Mouse (Mus musculus): ENCODE results near the gene Asna1.
A peak's percentile ranks its signal among the peaks of the same experiment; 100 is the strongest.

Gene Asna1

DNA sequence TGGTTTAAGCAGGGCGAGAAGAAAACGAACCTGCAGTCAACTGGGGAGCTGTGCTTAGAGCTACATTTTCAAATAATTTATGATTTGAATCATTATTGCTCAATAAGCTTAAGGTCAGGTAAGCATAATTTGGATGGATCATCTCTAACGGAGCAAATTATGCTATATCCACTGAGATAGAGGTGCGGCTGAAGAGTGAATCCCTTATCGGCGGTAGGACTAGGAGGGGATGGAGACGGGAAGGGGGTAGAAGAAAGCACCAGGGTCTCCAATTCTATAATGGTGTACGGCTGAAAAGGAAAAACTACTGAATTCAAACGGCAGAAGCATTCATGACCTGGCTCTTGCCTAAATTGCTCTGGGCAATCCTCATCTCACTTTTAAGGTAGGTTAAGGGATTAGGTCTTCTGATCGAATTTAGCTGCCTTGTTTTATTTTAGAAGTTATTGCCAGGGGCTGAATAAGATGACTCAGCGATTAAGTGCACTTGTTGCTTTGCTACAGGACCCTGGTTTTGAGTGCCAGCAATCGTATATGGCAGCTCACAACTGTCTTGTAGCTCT lies 10.2 kb upstream of the Asna1 start:
- no peak for DNase-seq (ENCODE audit: low spot score in 2 of 2)

DNA sequence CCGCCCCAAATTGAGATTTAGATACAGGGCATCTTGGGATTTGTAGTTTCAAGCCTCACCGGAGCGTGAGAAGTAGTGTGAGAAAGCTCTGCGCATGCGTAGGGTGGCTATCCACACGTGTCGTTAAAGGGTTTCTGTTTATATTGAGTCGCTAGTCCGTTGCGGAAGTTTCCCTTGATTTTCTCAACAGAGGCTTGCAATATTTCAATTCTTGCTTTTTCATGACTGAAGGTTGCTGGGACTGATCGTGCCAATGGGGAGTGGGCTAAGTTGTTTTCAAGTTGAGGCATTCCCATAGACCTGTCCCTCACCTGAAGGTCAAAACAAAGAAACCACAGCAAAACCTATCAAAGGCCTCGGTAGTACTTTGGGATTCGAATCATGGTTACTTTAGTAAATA lies 9.7 kb upstream of the Asna1 start:
- DNase-seq (ENCODE audit: low spot score in 2 of 2) = peak; percentile 66 to 71

DNA sequence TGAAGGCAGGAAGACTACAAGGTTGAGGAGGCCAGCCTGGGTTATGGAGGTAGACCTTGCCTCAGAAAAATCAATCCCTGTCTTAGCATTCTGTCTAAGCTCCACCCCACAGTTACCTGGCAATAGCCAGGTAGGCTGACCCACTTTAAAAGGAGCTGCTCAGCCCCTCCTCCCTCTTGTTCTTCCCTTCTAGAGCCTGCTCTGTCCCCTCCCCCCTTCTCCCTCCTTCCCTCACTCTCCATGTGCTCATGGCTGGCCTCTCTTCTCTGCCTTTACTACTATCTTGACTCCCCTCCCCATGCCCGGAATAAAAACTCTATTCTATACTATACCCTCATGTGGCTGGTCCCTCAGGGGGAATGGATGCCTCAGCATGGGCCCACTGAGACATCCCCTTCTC lies 8.8 kb upstream of the Asna1 start:
- no peak for DNase-seq (ENCODE audit: low spot score in 2 of 2)

DNA sequence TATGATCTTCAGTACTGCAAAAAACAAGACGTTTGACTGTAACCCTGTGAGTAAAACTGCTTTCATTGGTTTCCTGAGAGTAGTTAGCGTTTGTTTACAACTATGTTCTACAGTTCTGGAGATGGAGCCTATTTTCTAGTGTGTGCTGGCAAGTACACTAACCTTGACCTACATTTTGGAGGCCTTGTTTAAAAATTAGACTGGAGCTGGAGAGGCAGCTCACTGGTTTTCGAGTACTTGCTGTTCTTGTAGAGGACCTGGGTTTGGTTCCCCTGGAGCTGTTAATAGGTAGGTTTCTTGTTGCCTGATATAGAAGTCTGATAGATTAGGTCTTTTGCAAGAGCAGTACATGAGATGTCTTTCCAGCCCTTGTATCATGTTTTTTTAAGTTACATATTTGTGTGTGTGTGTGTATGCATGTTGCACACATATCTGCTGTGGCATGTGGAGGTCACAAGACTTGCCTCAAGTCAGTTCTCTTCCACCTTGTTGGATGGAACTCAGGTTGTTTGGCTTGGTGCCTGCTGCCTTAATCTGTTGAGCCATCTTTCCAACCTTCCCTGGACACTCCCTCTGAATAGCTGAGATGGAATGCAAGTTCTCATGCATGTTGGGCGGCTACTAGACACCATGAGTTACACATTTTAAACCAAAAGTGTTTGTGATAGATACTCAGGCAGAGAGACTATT lies 7.7 kb upstream of the Asna1 start:
- no peak for DNase-seq (ENCODE audit: low spot score in 2 of 2)

DNA sequence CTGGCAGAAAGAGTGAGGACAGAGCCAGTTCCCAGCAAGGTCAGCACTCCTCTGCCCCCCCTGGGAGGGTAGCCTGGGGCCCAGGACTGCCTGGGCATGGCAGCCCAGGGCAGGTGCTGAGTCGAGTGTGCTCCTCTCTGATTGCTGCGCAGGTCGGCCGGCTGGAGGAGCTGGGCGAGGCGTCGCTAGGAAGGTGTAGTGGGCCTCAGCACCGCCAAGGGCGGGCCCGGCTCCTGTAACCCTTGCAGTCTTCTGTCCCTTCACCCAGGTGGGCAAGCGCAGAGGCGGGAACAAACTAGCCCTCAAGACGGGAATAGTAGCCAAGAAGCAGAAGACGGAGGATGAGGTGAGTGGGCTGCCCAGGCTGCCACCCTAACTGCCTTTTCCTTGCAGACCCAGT lies 4.2 kb upstream of the Asna1 start:
- DNase-seq (ENCODE audit: low spot score in 2 of 2) = no peak

DNA sequence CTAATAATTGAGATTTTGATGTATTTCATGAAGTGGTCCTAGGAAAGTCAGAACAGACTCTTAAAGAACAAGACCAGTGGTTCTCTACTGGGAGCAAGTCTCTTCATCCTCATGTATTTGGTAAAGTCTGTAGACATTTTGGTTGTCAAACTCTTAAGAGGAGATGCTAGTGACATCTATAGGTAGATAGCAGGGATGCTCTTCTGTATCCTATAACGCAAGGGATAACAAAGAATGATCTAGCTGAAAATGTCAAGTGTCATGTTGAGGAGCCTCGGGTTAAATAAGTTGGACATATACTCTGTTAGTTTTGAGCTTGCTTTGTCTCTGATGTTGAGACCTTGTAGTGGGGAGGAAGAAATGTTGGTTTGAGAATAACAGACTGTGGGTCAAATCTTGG lies 2.8 kb upstream of the Asna1 start:
- DNase-seq (ENCODE audit: low spot score in 2 of 2) = no peak

DNA sequence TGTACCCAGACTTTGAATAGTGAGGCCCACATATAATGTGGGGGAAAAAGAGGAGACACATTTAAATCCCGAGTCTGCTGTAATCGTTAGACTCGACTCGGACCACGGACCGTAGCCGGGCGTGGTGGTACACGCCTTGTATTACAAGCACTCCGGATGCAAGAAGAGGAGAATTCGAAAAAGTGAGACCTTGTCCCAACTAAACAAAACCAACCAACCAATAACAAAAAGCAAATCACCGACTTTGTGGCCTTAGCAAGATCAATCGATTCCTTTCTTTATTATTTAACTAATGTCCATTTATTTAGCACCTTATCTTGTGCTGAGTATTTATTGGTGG lies 2.4 kb upstream of the Asna1 start:
- no peak for DNase-seq (ENCODE audit: low spot score in 2 of 2)

DNA sequence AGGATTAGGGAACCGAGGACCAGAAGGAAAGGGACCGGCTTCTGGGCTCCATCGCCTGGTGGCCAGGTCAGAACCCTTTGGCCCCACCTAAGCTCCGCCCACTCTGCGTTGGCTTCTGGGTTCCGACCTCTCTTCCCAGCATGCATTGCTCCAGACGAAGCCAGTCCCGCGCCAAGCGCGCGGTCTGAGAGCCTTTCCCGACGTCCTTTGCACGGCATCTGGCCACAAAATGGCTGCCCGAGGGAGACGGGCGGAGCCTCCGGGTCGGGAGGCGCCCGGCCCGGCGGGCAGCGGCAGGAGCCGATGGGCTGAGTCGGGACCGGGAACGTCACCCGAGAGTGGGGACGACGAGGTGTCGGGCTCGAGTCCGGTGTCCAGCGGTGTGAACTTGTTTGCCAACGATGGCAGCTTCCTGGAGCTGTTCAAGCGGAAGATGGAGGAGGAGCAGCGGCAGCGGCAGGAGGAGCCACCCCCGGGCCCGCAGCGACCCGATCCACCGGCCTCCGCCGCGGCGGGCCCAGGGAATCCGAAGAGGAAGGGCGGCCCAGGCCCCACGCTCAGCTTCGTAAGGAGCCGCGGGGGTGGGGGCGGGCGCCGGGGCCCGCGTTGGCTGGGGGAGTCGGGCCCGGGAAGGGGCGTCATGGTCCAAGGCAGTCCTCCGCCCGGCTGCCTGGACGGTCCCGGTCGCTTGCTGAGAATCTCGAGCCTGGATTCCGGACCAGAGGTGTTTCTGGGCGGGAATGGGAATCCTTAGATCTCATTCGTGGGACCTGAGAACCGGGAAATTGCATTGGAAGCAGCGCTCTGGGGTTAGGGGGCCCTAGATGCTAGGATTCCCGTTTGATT lies 1.8 kb upstream of the Asna1 start, which contains the start of gene Trir:
Trir (plus strand) TSS at position 154 of the 846 bp plus-strand sequence.
- peak; percentile 97 for DNase-seq (ENCODE audit: low spot score in 2 of 2)

DNA sequence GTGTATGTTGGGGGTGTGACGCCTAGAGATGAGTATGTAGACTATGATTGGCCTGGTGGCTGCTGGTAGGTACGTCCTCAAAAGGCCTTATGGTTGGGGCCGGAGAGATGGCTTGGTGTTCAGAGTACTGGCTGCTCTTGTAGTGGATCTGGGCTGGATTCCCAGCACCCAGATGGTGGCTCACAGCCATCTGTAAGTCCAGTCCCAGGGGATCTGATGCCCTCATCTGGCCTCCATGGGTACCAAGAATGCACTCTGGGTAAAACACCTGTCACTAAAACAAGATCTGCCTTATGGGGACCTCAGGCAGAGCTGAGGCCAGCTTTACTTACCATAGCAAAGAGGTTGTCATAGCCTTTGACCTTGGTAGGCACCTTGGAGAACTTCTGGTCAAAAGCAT lies 1.2 kb downstream of the Asna1 start:
- DNase-seq (ENCODE audit: low spot score in 2 of 2) = no peak

DNA sequence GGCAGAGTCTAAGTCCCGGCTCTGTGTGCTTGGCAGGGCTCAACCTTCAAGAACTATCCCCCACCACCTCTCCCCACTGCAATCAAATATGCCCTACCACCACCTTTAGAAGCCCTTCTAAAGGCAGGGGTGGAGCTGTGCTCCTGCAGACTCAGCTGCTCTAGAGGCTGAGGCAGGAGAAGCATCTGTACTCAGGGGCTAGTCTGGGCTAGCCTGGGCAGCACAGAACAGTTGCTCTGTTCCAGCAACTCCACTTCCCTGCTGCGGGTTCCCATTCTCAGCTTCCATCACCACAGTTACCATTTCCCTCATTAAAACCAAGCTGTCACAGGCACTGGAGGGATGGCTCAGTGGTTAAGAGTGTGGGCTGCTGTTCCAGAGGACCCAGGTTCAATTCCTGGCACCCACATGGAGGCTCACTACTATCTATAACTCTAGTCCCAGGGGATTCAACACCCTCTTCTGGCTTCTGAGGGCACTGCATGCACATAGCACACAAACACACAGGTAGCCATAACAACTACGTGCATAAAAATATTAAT lies 3.5 kb downstream of the Asna1 start:
- no peak for DNase-seq (ENCODE audit: low spot score in 2 of 2)

DNA sequence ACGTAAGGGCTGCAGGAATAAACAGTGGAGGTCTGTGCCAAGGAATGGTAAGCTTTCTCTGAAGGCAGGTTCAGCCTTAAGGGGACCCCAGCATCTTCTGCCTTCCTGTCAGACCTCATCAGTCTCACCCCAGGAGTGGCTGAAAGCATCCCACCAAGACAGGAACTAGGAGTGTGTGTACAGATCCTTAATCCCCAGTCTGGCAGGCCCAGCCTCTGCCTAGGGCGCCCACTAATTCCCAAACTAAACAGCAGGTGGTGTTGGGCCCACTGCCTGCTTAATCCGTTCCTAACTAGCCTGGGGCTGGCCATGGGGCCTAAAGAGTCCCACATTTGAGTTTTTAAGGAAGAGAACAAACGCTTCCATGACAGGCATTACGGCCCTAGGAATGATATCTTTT lies 7.9 kb downstream of the Asna1 start:
- no peak for DNase-seq (ENCODE audit: low spot score in 2 of 2)

DNA sequence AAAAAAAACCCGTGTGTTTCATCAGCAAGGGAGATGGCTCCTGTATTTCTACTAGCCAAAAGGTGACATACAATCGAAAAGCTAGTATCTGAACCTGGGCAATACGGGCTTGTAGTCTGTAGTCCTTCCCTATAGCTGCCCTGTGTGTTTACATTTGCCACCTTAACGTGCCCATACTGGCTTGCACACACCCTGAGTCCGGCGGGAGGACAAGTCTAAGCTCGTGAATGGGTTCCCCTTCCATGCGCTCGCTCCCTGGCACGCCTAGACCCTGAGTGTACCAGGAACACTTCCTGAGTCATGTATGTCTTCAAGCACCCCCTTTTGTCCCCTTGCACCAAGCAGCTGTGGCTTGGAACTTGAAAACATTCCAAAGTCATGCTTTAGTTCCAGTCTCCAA lies 8.4 kb downstream of the Asna1 start:
- no peak for DNase-seq (ENCODE audit: low spot score in 2 of 2)

DNA sequence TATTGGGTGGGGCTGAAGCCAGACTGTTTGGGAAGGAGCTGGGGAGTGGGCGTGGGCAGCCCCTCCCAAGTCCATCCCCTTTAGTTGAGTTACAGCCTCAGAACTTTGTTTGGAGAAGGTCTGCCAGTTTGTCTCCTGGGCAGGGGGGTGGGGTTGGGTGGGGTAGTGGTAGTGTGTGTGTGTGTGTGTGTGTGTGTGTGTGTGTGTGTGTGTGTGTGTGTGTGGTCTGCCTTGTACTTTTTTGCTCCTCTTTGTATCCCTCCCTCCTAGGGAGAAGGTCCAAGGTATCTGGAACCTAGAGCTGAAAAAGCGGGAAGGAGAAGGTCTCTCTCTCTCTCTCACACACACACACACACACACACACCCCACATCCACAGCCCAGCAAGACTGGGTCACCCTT lies 10.7 kb downstream of the Asna1 start, which contains the start of gene Best2:
Best2 (minus strand) TSS at position 101 of the 400 bp plus-strand sequence.
- DNase-seq (ENCODE audit: low spot score in 2 of 2) = no peak

DNA sequence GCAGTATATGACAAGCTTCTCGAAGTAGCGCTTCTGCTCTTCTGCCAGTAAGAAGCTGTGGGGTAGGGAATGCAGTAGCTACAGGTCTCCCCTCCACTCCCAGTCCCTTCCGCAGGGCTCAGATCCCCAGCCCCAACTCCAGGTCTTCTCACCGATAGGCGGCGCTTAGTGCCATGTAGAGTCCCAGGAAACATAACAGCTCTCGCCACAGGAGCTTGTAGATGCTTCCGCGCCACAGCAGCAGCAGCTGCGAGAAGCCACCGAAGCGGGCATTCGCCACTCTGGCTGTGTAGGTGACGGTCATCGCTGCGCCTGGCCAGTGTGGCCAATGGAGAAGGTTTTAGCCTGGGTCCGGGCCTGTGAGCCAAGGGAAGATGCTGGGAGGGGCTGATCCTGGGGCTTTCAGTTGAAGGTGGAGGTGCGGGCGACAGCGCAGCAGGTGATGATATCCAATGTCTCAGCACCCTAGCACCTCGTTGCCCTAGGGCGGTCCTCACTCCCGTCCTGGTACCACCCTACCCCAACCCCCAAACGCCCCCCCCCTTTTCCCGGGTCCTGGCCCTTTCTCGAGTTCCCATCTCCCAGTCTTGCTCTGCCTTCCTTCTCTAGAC lies 11.7 kb downstream of the Asna1 start:
- DNase-seq (ENCODE audit: low spot score in 2 of 2) = peak; percentile 71 to 82

DNA sequence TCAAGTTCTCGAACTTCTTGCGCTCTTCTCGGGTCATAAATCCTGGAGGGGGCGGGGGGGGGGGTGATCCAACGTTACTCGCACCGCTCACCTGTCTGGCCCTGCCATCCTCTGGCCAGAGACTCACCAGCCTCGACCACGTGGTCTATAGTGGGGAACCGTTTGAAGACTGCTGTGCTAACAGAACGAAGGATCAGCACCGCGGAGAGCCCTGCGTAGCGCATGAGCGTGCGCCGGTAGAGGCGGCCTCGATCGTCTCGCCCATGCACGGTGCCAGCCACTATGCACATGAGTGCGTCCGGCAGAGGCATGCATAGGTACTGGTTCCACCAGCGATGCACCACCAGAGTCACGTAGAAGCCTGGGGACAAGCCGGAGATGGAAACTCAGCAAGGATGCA lies 13.8 kb downstream of the Asna1 start:
- no peak for DNase-seq (ENCODE audit: low spot score in 2 of 2)

DNA sequence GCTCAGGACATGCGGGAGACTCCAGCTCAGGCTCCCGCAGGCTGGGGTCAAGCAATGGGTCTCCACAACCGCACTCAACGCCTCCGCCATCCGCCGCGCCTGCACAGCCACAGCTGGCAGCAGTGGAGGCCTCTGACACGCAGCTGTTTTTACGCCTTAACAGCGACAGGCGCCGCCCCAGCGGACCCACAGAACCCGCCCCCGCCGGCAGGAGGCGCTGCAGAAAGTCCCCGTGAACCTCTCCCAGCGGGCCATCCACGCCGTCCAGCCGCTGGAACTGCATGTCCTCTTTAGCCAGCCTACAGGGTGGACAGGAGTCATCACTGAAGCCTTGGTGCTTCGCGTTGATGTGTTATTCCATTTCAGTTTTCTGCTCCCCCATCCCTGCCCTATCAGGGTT lies 17.4 kb downstream of the Asna1 start:
- DNase-seq (ENCODE audit: low spot score in 2 of 2) = no peak

DNA sequence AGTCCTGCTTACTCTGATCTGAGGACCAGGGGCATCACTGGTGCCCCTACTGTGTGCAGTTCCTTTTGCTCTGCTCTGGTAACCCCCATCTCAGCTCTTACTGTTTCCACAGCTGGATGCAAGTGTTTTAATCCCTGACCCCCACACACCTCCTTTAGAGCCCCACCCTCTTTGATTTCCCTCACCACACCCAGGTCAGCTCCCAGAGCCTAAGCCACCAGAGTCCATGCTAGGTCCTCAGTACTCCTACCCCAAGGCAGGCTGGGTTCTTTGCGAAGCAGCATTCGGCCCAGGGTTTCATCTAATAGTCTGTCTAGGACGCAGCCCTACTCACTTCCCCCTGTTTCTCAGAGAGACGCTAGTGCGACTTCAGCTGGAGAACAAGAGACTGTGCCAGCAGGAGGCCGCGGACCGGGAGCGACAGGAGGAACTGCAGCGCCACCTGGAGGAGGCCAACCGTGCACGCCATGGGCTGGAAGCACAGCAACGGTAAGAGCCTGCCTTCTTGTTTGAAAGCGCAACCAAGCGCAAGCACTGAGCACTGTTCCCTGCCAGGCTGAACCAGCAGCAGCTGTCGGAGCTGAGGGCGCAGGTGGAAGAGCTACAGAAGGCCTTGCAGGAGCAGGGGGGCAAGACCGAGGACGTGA lies 27.3 kb downstream of the Asna1 start:
- peak; percentile 92 to 94 for DNase-seq (ENCODE audit: low spot score in 2 of 2)

DNA sequence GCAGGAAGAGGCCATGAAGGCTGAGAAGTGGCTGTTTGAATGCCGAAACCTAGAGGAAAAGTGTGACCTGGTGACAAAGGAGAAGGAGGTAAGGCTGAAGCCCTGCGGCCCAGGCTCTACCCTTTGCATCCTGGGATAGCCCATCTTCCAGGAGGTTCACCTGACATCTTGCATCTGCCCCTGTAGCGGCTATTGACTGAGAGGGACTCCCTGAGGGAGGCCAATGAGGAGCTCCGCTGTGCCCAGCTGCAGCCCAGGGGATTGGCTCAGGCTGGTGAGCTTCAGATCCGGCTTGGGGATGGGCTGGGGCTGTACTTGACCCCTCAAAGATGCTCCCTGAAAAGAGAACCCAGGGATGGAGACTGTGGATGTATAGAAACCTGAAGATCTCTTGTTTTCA lies 28.1 kb downstream of the Asna1 start:
- no peak for DNase-seq (ENCODE audit: low spot score in 2 of 2)

DNA sequence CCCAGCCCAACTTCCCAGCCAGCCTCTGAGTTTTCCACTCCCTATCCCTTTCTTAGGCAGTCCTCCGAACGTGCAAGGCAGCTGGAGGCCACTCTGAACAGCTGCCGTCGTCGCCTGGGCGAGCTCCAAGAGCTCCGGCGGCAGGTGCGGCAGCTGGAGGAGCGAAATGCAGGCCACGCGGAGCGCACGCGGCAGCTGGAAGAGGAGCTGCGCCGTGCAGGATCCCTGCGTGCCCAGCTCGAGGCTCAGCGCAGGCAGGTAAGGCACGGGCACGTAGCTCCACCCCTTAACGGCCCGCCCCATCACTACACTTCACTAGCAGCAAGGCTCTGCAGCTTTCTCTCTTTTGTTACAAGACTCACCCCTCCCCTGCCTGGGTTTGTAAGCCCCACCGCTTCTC lies 29.4 kb downstream of the Asna1 start:
- no peak for DNase-seq (ENCODE audit: low spot score in 2 of 2)

DNA sequence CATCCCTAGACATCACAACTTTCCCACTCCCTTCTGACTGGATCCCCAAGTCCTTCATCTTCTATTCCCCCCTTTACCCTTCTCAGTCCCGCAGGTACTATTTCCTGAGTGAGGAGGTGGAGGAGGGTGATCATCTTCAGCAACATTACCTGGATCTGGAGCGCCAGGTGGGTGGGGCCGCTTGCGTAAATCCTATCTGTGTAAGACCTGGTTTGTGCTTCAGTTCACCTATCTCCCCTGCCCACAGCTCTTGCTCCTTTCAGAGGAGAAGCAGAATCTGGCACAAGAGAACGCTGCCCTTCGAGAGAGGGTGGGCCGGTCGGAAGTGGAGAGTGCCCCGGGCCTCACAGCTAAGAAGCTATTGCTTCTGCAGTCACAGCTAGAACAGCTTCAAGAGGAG lies 30.7 kb downstream of the Asna1 start:
- no peak for DNase-seq (ENCODE audit: low spot score in 2 of 2)

DNA sequence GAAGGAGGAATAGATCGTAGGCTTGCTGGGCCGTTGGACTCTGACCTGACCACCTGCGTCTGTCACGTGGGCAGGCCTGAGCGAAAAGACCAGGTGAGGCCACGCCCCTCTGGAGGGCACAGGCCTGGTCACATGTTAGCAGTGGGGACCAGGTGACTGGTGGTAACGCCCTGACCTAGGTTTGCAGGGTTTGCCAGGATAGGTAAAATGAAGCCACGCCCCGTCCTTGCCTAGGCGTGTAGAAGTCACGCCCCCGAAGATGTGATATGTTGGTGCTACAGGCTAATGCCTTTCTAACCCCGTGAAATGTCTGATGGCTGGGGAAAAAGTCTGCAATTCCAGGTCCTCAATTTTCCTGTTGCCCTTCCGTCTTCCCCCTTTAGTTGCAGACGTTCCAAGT lies 34.2 kb downstream of the Asna1 start:
- DNase-seq (ENCODE audit: low spot score in 2 of 2) = no peak

DNA sequence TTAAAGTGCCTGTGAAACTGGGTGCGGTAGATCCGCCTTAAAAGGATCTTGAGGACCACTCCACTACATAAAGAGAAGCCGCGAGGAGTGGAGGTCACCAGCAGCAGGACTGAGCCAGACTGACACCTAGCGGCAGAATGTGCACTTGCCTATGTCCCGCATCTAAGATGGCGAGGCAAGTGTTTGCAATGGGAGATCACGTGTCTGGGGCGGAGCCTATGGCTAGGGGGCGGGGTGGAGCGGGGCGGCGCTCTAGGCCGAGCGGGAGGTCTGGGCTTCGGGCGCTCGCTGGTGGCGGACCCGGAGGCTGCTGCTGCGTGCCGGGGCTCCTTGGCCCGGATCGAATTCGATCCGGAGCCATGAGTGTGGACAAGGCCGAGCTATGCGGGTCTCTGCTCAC lies 34.7 kb downstream of the Asna1 start, which contains the start of gene Hook2:
Hook2 (plus strand) TSS at position 255 of the 400 bp plus-strand sequence.
- peak; percentile 94 to 98 for DNase-seq (ENCODE audit: low spot score in 2 of 2)
